Mouse (Mus musculus) ES-E14 (cell line): ENCODE data around the gene Gabbr2.

Experiments used
- CHD2 ChIP-seq: IDR thresholded peaks from 2 replicates; pipeline ENCODE4 v1.6.1; 2014; ENCODE audit warnings: mild to moderate bottlenecking, low read depth, low read length, inconsistent platforms
- HCFC1 ChIP-seq: IDR thresholded peaks from 2 replicates; pipeline ENCODE4 v1.6.1; 2012; ENCODE audit warnings: low read length, inconsistent platforms, borderline replicate concordance; ENCODE audit not compliant: insufficient read depth
- MAFK ChIP-seq: IDR thresholded peaks from 2 replicates; pipeline ENCODE4 v1.6.1; 2014; ENCODE audit warnings: mild to moderate bottlenecking, low read depth, low read length, inconsistent platforms; ENCODE audit not compliant: insufficient read depth
- ZNF384 ChIP-seq: IDR thresholded peaks from 2 replicates; pipeline ENCODE4 v1.6.1; 2012; ENCODE audit warnings: low read depth, low read length, inconsistent platforms

- TF ChIP-seq HCFC1 (no peak), ZNF384 (no peak), CHD2 (no peak), MAFK (no peak)
Measured at GRCm38 (mm10) chr4:46854686-46855385, 136.8 kb downstream of the Gabbr2 start.
